Mouse (Mus musculus) lung, embryonic 14.5 days (tissue): ENCODE measurements around the gene Coro7. TPM values are rescaled to one million over a fixed set of nuclear protein-coding genes. Genes with fewer than 3 reads are reported as not detected.

Experiments
- ATAC-seq: fragments of 200-750 bp; cut with Nextera tagmentation; 2 replicates; pipeline ENCODE4 v1.8.0; 2017; ENCODE audit warnings: mild to moderate bottlenecking, moderate TSS enrichment, moderate library complexity; ENCODE audit not compliant: insufficient read depth
- DNase-seq: peaks from one replicate; pipeline ENCODE4 v3.0.0-alpha.2; 2015
- H3K27ac ChIP-seq: fragments of 300-500 bp; sonication (generic); 2 replicates; pipeline ENCODE4 v1.5.1; 2014; ENCODE audit warnings: low read depth, mild to moderate bottlenecking, moderate library complexity
- H3K27me3 ChIP-seq: fragments of 300-500 bp; sonication (generic); 2 replicates; pipeline ENCODE4 v1.6.1; 2014; ENCODE audit warnings: low read length, control low read depth; ENCODE audit not compliant: insufficient read depth
- H3K36me3 ChIP-seq: fragments of 300-500 bp; sonication (generic); 2 replicates; pipeline ENCODE4 v1.6.1; 2014; ENCODE audit warnings: control low read depth; ENCODE audit not compliant: insufficient read depth
- H3K4me1 ChIP-seq: fragments of 300-500 bp; sonication (generic); 2 replicates; pipeline ENCODE4 v1.6.1; 2014; ENCODE audit warnings: antibody characterized with exemption, control low read depth; ENCODE audit not compliant: insufficient read depth
- H3K4me2 ChIP-seq: fragments of 300-500 bp; sonication (generic); 2 replicates; pipeline ENCODE4 v1.6.1; 2014; ENCODE audit warnings: mild to moderate bottlenecking
- H3K4me3 ChIP-seq: fragments of 300-500 bp; sonication (generic); 2 replicates; pipeline ENCODE4 v1.5.1; 2014; ENCODE audit warnings: low read depth, low read length
- H3K9ac ChIP-seq: fragments of 300-500 bp; sonication (generic); 2 replicates; pipeline ENCODE4 v1.6.1; 2014
- H3K9me3 ChIP-seq: fragments of 300-500 bp; sonication (generic); 2 replicates; pipeline ENCODE4 v1.6.1; 2016; ENCODE audit warnings: low read depth, low read length, control low read depth
- CTCF ChIP-seq: IDR thresholded peaks from 2 replicates; pipeline ENCODE4 v1.5.1; 2016; ENCODE audit warnings: antibody characterized with exemption, low read depth
- WGBS: fragments of 180-500 bp; shearing (Covaris S2); extraction: QIAGEN DNeasy Blood & Tissue Kit; methylation state at CpG from one replicate; pipeline ENCODE4 v1.1.7; 2014; 5-methylcytosine and 5-hydroxymethylcytosine counted together
- polyA plus RNA-seq: library from polyadenylated mRNA; unstranded; fragments of >200 nt; fragmentation: Nextera tagmentation; extraction: Ambion mirVana; gene quantifications from 2 replicates; pipeline ENCODE4 v1.2.1, GENCODE M21; 2014

Gene Coro7
- polyA plus RNA-seq, 1 experiment from 2014 or later = 15.1 TPM

DNA sequence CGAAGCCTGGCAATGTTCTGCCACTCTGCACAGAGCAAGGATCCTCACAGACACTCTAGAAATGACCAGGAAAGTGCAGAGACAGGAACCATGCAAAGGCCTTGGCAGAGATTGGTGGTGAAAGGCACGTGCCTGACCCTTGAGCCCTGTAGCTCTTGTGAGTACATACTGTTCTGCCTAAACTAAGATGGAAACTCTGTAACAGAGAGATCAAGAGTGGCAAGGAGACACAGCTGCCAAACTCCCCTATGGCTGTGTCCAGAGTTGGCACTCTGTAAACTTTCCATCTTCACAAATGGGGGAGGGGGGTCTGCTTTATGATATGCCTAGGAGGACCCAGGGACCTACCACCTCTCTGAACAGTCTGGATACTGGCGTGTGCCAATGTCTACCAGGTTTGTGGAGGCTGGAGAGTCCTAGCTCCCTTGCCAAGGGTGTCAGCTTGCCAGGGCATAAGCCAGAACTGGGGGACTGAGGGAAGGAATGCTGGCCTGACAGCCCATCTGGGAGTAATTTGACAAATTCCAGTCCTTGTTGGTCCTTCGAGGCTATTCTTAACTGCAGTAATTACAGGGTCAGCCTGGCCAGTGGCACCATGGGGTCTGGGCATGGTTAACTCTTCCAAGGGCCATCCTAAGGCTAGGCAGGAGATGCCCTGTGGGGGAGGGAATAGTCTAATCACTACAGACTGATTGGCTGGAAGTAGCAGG is 26.7 kb downstream of the Coro7 start:
- TF ChIP-seq CTCF = no peak
- Histone ChIP-seq H3K4me2 (no peak overlapping the region), H3K4me3 (no peak overlapping the region), H3K9ac (no peak overlapping the region), H3K4me1 (peaks cover 20% of the 10 kb centered on the region), H3K27me3 (no peaks in the 10 kb centered on the region), H3K9me3 (no peaks in the 10 kb centered on the region), H3K27ac (no peak overlapping the region), H3K36me3 (peaks cover 62% of the 10 kb centered on the region)
- WGBS = 73% methylated on average over 4 of the region's 4 CpGs
- ATAC-seq (no peak), DNase-seq (no peak)

DNA sequence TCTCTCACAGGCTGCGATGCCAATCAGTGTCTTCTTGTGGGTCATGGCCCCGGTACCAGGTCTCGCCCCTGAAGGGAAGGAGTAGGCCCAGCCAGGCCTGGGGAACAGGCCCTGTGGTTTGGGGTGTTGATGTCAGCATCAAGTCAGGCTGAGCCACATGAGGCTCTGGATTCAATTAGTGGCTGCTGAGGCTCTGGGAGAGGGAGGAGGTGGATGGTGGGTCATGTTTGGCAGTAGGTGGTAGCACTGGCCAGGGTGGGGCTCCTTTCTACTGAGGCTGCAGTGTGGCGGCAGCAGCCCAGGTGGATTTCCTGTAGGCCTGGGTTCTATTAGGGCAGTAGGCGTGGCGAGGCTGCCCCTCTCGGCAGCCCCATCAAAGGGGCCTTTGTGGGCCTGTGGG is 28.0 kb downstream of the Coro7 start:
- Histone ChIP-seq H3K4me2 (no peak overlapping the region), H3K9me3 (no peaks in the 10 kb centered on the region), H3K4me1 (peaks cover 20% of the 10 kb centered on the region), H3K9ac (no peak overlapping the region), H3K36me3 (peaks cover 62% of the 10 kb centered on the region), H3K27ac (peak overlapping the region; percentile 65), H3K4me3 (no peak overlapping the region), H3K27me3 (no peaks in the 10 kb centered on the region)
- DNase-seq (peak; percentile 32), ATAC-seq (peak; percentile 51; the same call in 1 of the 2 replicates)
- TF ChIP-seq CTCF = no peak
- 63% methylated on average over 7 of the region's 7 CpGs for WGBS

DNA sequence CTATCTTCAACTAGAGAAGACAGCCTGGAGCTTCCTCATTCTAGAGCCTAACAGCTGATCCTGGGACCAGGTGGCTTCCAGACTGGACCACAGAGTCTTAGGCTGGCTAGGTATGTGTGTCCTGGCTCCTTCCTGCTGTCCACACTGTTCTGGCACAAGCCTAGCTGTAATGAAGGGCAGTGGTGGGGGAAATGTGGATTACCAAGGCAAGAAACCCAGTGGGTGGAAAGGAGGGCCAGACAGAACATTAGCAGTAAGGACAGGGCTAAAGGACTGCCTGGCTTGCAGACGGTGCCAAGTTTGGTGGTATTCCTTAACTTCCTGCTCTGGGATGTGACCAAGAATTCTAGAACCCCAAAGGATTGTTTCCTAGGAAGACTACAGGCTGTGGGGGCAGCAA is 28.5 kb downstream of the Coro7 start:
- no peak overlapping the region for H3K4me3 ChIP-seq
- H3K27me3 ChIP-seq = no peaks in the 10 kb centered on the region
- peak overlapping the region; percentile 65 for H3K27ac ChIP-seq
- ATAC-seq = no peak
- peaks cover 15% of the 10 kb centered on the region for H3K4me1 ChIP-seq
- WGBS = 80% methylated on average over 1 of the region's 1 CpGs
- H3K9ac ChIP-seq = no peak overlapping the region
- H3K4me2 ChIP-seq = no peak overlapping the region
- DNase-seq = no peak
- H3K9me3 ChIP-seq = no peaks in the 10 kb centered on the region
- TF ChIP-seq CTCF = no peak
- H3K36me3 ChIP-seq = peaks cover 62% of the 10 kb centered on the region

DNA sequence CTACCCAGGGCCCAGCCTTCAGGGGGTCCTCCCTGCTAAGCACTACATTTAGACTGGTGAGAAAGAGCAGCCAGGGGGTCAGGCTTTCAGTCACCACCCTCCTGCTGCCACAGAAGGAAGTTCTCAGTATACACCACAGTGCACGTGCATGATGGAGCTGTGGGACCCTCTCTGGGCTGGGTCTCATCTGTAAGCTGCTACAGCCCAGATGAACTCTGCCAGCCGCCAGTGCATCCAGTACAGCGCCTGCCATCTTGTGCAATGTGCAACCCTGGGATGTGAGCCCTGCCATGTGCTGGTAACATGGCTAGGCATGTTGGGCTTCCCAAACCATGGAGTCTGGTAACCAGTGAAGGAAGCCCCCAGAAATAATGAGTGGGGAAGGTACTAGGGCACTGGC is 29.4 kb downstream of the Coro7 start:
- H3K9ac ChIP-seq = no peak overlapping the region
- no peak for ATAC-seq
- H3K4me3 ChIP-seq = no peak overlapping the region
- H3K4me1 ChIP-seq = peaks cover 10% of the 10 kb centered on the region; the same call in 1 of the 2 replicates
- DNase-seq = no peak
- no peaks in the 10 kb centered on the region for H3K9me3 ChIP-seq
- WGBS = 77% methylated on average over 3 of the region's 3 CpGs
- no peaks in the 10 kb centered on the region for H3K27me3 ChIP-seq
- no peak overlapping the region for H3K4me2 ChIP-seq
- peaks cover 65% of the 10 kb centered on the region for H3K36me3 ChIP-seq
- H3K27ac ChIP-seq = no peak overlapping the region
- TF ChIP-seq CTCF = no peak

DNA sequence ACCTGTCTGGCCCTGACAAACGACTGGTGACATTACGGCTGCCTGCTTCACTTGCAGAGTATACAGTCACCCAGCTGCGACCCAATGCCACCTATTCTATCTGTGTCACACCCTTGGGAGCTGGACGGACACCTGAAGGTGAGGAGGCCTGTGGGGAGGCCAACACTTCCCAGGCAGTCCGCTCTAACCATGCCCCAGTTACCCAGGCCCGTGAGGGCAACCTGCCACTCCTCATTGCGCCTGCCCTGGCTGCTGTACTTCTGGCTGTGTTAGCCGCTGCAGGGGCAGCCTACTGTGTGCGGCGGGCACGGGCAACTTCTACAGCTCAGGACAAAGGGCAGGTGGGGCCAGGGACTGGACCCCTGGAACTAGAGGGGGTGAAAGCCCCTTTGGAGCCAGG is 29.9 kb downstream of the Coro7 start:
- DNase-seq = no peak
- Histone ChIP-seq H3K27me3 (no peaks in the 10 kb centered on the region), H3K4me1 (peaks cover 10% of the 10 kb centered on the region), H3K9ac (no peak overlapping the region), H3K27ac (no peak overlapping the region), H3K4me2 (no peak overlapping the region), H3K9me3 (no peaks in the 10 kb centered on the region), H3K4me3 (no peak overlapping the region), H3K36me3 (peaks cover 63% of the 10 kb centered on the region)
- no peak for ATAC-seq
- no peak for TF ChIP-seq CTCF
- WGBS = 92% methylated on average over 11 of the region's 11 CpGs

DNA sequence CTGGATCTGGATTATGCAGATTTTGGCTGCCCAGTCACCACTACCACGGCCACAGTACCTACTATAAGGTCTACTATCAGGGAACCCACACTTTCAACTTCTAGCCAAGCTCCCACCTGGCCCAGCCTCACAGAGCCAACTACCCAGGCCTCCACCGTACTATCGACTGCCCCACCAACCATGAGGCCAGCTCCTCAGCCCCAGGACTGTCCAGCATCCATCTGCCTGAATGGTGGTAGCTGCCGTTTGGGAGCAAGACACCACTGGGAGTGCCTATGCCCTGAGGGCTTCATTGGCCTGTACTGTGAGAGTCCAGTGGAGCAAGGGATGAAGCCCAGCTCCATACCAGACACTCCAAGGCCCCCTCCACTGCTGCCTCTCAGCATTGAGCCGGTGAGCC is 30.4 kb downstream of the Coro7 start:
- no peak for TF ChIP-seq CTCF
- H3K27ac ChIP-seq = no peak overlapping the region
- 82% methylated on average over 5 of the region's 5 CpGs for WGBS
- no peaks in the 10 kb centered on the region for H3K9me3 ChIP-seq
- H3K4me1 ChIP-seq = peaks cover 15% of the 10 kb centered on the region
- H3K36me3 ChIP-seq = peaks cover 67% of the 10 kb centered on the region
- H3K4me2 ChIP-seq = no peak overlapping the region
- DNase-seq (no peak), ATAC-seq (no peak)
- H3K4me3 ChIP-seq = no peak overlapping the region
- no peak overlapping the region for H3K9ac ChIP-seq
- no peaks in the 10 kb centered on the region for H3K27me3 ChIP-seq

DNA sequence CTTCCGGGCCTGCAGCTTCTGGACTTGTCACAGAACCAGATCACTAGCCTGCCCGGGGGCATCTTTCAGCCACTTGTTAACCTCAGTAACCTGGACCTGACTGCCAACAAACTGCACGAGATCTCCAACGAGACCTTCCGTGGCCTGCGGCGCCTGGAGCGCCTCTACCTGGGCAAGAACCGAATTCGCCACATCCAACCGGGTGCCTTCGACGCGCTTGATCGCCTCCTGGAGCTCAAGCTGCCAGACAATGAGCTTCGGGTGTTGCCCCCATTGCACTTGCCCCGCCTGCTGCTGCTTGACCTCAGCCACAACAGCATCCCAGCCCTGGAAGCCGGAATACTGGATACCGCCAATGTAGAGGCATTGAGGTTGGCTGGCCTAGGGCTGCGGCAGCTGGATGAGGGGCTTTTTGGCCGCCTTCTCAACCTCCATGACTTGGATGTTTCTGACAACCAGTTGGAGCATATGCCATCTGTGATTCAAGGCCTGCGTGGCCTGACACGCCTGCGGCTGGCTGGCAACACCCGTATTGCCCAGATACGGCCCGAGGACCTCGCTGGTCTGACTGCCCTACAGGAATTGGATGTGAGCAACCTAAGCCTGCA is 31.1 kb downstream of the Coro7 start:
- TF ChIP-seq CTCF = no peak
- Histone ChIP-seq H3K9ac (no peak overlapping the region), H3K4me3 (no peak overlapping the region), H3K4me1 (peaks cover 22% of the 10 kb centered on the region), H3K36me3 (peaks cover 72% of the 10 kb centered on the region), H3K27me3 (no peaks in the 10 kb centered on the region), H3K9me3 (no peaks in the 10 kb centered on the region), H3K4me2 (no peak overlapping the region), H3K27ac (no peak overlapping the region)
- ATAC-seq (no peak), DNase-seq (no peak)
- whole genome bisulfite sequencing = 87% methylated on average over 28 of the region's 28 CpGs
